Comparison of ENCODE assay signal across 20 mouse cellular contexts in the genomic region with DNA sequence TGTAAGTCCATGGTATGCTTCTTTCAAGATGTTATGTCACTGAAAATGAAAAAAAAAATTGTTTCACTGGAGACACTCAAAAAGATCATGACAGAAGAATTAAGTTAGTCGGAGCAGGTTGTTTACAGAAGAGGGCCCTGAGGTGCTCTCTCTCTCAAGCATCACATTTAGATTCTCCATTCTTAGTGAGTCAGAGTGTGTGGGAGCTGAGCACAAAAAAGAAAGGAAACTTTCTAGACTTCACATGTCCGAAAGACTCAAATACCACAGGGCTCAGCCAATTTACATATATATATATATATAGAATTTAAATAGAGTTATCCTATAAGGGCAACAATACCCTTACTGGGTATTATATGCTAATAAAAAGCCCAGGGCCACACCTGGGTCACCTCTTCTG.
DNase-seq lines count a peak whose midpoint lies in the region; ATAC-seq lines count a peak whose summit lies in the region.
"Had no signal": no experiment of that assay in that cellular context is flagged by ENCODE, and none has a peak within 500 bp of the region (broad histone marks: within the 10 kb centered on the region; RNA-seq: fewer than 3 reads in every experiment).

No protein-coding gene starts in this region.

- DNase-seq in frontal cortex, postnatal 36 days (ENCODE audit: low spot score in 2 of 2): no peak
- peak; percentile 11 for DNase-seq in right cerebral cortex, adult 18-20 months
- DNase-seq in right cerebral cortex, postnatal 25 days: no peak
- DNase-seq in brain, adult 2 months (ENCODE audit: low read depth, low spot score): peak; percentile 34
- no peak for DNase-seq in cerebellum, adult 9-11 months
- DNase-seq: adrenal gland, adult 2 months; adrenal gland, adult 8-10 months; adrenal gland, postnatal 10 days; adrenal gland, postnatal 14 days; adrenal gland, postnatal 25 days; adrenal gland, postnatal 36 days; B cell, adult 2 months; cerebellum, adult 11 months; cerebellum, adult 11-12 months; cerebellum, adult 18-20 months; cerebellum, adult 2 months had no signal

- ATAC-seq in frontal cortex, adult (ENCODE audit: low TSS enrichment): peak; percentile 67
- ATAC-seq: activated CD4-positive, CD25-positive, alpha-beta regulatory T cell, adult 4 months; CD4-positive, CD25-positive, alpha-beta regulatory T cell, adult 4 months; Patski had no signal

Comparison
In these comparisons a context has a peak if more than half of its experiments do, and no peak if none do; other contexts are left out.
1. DNase-seq: peak in right cerebral cortex, adult 18-20 months (single experiment) and brain, adult 2 months (single experiment); none in frontal cortex, postnatal 36 days (0 of 2), right cerebral cortex, postnatal 25 days (single experiment) and cerebellum, adult 9-11 months (single experiment).